Mouse (Mus musculus): ENCODE results near the gene Dkkl1.

Gene Dkkl1

GRCm38 (mm10) chr7:45229459-45230203 is 17.7 kb upstream of the Dkkl1 start:
- DNase-seq (ENCODE audit: low spot score in 2 of 2): no peak

GRCm38 (mm10) chr7:45229046-45229445 is 17.1 kb upstream of the Dkkl1 start:
- DNase-seq (ENCODE audit: low spot score in 2 of 2): no peak

GRCm38 (mm10) chr7:45228548-45228947 is 16.6 kb upstream of the Dkkl1 start:
- DNase-seq (ENCODE audit: low spot score in 2 of 2): no peak

GRCm38 (mm10) chr7:45226421-45226820 is 14.5 kb upstream of the Dkkl1 start:
- DNase-seq (ENCODE audit: low spot score in 2 of 2): no peak

GRCm38 (mm10) chr7:45224826-45225225 is 12.9 kb upstream of the Dkkl1 start:
- DNase-seq (ENCODE audit: low spot score in 2 of 2): no peak

- DNase-seq (ENCODE audit: low spot score in 2 of 2): no peak
These were observed 9.7 kb upstream of the Dkkl1 start for GRCm38 (mm10) chr7:45221680-45222079.

- DNase-seq (ENCODE audit: low spot score in 2 of 2): no peak
These were observed 4.7 kb upstream of the Dkkl1 start for GRCm38 (mm10) chr7:45216442-45217183.

- DNase-seq (ENCODE audit: low spot score in 2 of 2): no peak
These were observed 3.9 kb upstream of the Dkkl1 start, which contains the start of gene Tead2 for GRCm38 (mm10) chr7:45215673-45216441. Tead2 (plus strand) TSS chr7:45215753.

GRCm38 (mm10) chr7:45213708-45214107 is 1.8 kb upstream of the Dkkl1 start:
- DNase-seq (ENCODE audit: low spot score in 2 of 2): no peak

- DNase-seq (ENCODE audit: low spot score in 2 of 2): no peak
These were observed 409 bp upstream of the Dkkl1 start for GRCm38 (mm10) chr7:45212356-45212755.

GRCm38 (mm10) chr7:45211070-45211469 is 877 bp downstream of the Dkkl1 start:
- no peak for DNase-seq (ENCODE audit: low spot score in 2 of 2)

- no peak for DNase-seq (ENCODE audit: low spot score in 2 of 2)
These were observed 3.7 kb downstream of the Dkkl1 start for GRCm38 (mm10) chr7:45208260-45208659.

- peak; percentile 89 to 91 for DNase-seq (ENCODE audit: low spot score in 2 of 2)
These were observed 7.4 kb downstream of the Dkkl1 start, which contains the start of gene Ccdc155 for GRCm38 (mm10) chr7:45204380-45205143. Ccdc155 (minus strand) TSS chr7:45204892.

- DNase-seq (ENCODE audit: low spot score in 2 of 2): no peak
These were observed 9.3 kb downstream of the Dkkl1 start for GRCm38 (mm10) chr7:45202654-45203053.

- DNase-seq (ENCODE audit: low spot score in 2 of 2): peak; percentile 62 to 82
These were observed 13.0 kb downstream of the Dkkl1 start for GRCm38 (mm10) chr7:45198961-45199360.

GRCm38 (mm10) chr7:45198435-45198834 is 13.5 kb downstream of the Dkkl1 start:
- peak; percentile 56 to 65 for DNase-seq (ENCODE audit: low spot score in 2 of 2)

GRCm38 (mm10) chr7:45196994-45197393 is 15.0 kb downstream of the Dkkl1 start:
- DNase-seq (ENCODE audit: low spot score in 2 of 2): no peak

- no peak for DNase-seq (ENCODE audit: low spot score in 2 of 2)
These were observed 15.8 kb downstream of the Dkkl1 start for GRCm38 (mm10) chr7:45196176-45196535.

- no peak for DNase-seq (ENCODE audit: low spot score in 2 of 2)
These were observed 16.4 kb downstream of the Dkkl1 start for GRCm38 (mm10) chr7:45195341-45196175.
